Mouse (Mus musculus) layer of hippocampus, adult 2 months (tissue): ENCODE results near the gene Pspc1. TPM values are rescaled to one million over a fixed set of nuclear protein-coding genes. Genes with fewer than 3 reads are reported as not detected.
"Not testable (repeated sequence)": the region's sequence is repeated elsewhere in the genome, so short reads cannot be mapped to it uniquely, and the experiment has no call there.

Experiments
- DNase-seq, 2 experiments: peaks; one replicate each; pipeline ENCODE4 v3.0.0; 2022; ENCODE audit warnings: low spot score in 2 of 2
- H3K27ac ChIP-seq: fragments of 200-600 bp; 2 replicates; pipeline ENCODE4 v1.8.1; 2022
- H3K4me3 ChIP-seq: fragments of 200-600 bp; 2 replicates; pipeline ENCODE4 v1.8.1; 2022; ENCODE audit warnings: mild to moderate bottlenecking
- CTCF ChIP-seq: fragments of 200-600 bp; conservative IDR thresholded peaks from 2 replicates; pipeline ENCODE4 v1.8.1; 2022; ENCODE audit warnings: antibody characterized with exemption, mild to moderate bottlenecking, moderate library complexity
- long read RNA-seq, 2 experiments: library from polyadenylated mRNA; stranded (forward); transcript quantifications; one replicate each; pipeline ENCODE4 v2.0.0; 2021; ENCODE audit warnings: borderline mapping rate in 2 of 2
- total RNA-seq, 2 experiments: library from RNA; stranded (reverse); gene quantifications; 2 replicates each; pipeline ENCODE4 v1.2.3; 2021

The Pspc1 gene
- 10 to 100 TPM; 59.5 to 70.8 TPM for total RNA-seq
- long read RNA-seq, experiment 1, full-length matches to known transcripts: 8 of 14 reads
- long read RNA-seq, experiment 1, partial matches to known transcripts: 1 of 14 reads
- long read RNA-seq, experiment 1, other reads (novel, unspliced or antisense): 5 of 14 reads
- long read RNA-seq, experiment 2, full-length matches to known transcripts: 15 of 25 reads
- long read RNA-seq, experiment 2, partial matches to known transcripts: 2 of 25 reads
- long read RNA-seq, experiment 2, other reads (novel, unspliced or antisense): 8 of 25 reads

GRCm38 (mm10) chr14:56778200-56778932 lies at the start of gene Pspc1:
Gene Pspc1, minus strand, starts transcription at chr14:56778316.
- no peak for TF ChIP-seq CTCF
- Histone ChIP-seq H3K4me3 (peak within 1 kb of the TSS; percentile 93), H3K27ac (peak within 1 kb of the TSS; percentile 95)
- peak; percentile 96 to 97 for DNase-seq

- DNase-seq: no peak
- Histone ChIP-seq H3K27ac (no peak overlapping the region), H3K4me3 (no peak overlapping the region)
- peak; percentile 62 for TF ChIP-seq CTCF
Measured at GRCm38 (mm10) chr14:56824562-56824961, 46.4 kb upstream of the Pspc1 start.

GRCm38 (mm10) chr14:56817616-56818015 lies 39.5 kb upstream of the Pspc1 start:
- no peak overlapping the region for H3K27ac ChIP-seq
- DNase-seq: no peak
- no peak for TF ChIP-seq CTCF
- H3K4me3 ChIP-seq: no peak overlapping the region

DNA sequence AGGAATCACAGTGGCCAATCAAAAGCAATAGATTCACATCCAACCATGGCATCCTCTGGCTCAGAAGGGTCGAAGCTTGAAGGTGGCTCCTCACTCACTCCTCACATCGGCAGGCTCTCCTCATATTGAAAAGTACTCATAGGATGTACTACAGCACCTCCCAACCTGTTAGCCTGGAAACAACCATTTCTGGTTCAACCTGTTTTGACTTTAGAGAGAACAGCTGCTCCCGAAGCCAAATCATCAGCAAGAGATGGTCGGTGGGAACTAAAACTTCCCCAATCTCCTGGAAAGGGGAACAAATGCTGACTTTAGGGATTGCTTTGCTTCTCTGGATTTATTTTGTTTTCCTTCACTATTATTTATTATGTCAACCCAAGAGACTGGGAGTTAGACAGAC lies 39.0 kb upstream of the Pspc1 start:
- H3K27ac ChIP-seq: no peak overlapping the region
- H3K4me3 ChIP-seq: no peak overlapping the region
- DNase-seq: no peak
- TF ChIP-seq CTCF: no peak

- DNase-seq: no peak
- no peak overlapping the region for H3K4me3 ChIP-seq
- TF ChIP-seq CTCF: no peak
- no peak overlapping the region for H3K27ac ChIP-seq
Measured at GRCm38 (mm10) chr14:56816541-56816940, 38.4 kb upstream of the Pspc1 start.

DNA sequence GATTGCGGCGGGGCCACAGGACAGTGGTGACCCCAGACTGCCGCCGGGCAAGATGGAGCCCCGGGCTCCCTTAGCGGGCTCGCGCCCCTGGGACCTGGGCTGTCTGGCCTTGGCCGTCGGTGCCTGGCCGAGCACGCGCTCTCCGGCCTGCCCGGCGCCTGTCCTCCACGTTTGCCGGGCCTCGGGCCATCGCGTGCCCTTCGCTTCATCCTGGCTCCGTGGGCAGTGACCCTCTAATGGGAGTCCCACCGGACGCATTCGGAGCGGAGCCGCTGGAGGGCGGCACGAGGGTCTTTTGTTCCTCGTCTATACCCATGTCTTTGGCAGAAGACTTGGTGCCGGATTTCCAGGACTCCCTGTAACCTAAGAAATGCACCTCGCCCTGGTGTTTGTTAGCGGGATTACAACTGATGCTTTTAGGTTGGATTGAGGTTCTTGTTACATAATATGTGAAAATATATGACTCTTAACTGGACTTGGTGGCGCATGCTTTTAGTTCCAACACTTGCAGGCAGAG lies 34.5 kb upstream of the Pspc1 start:
- Histone ChIP-seq H3K27ac (peak overlapping the region; percentile 95), H3K4me3 (peak overlapping the region; percentile 63)
- TF ChIP-seq CTCF: peak; percentile 79
- peak; percentile 56 to 70 for DNase-seq

- DNase-seq: peak; percentile 83 to 92
- Histone ChIP-seq H3K4me3 (peak within 1 kb of the TSS; percentile 76), H3K27ac (peak within 1 kb of the TSS; percentile 95)
Measured at GRCm38 (mm10) chr14:56811701-56812339, 33.7 kb upstream of the Pspc1 start, which contains the start of gene Zmym5. Gene Zmym5, minus strand, starts transcription at chr14:56811716.

GRCm38 (mm10) chr14:56810781-56811690 lies 32.9 kb upstream of the Pspc1 start:
- Histone ChIP-seq H3K27ac (peak overlapping the region; percentile 90), H3K4me3 (peak overlapping the region; percentile 76)
- not testable (repeated sequence) for DNase-seq

GRCm38 (mm10) chr14:56793243-56793642 lies 15.1 kb upstream of the Pspc1 start:
- H3K4me3 ChIP-seq: no peak overlapping the region
- peak; percentile 69 for TF ChIP-seq CTCF
- peak in 1 of 2 experiments; percentile 36 for DNase-seq
- no peak overlapping the region for H3K27ac ChIP-seq

- DNase-seq: no peak
- TF ChIP-seq CTCF: no peak
- Histone ChIP-seq H3K4me3 (no peak overlapping the region), H3K27ac (no peak overlapping the region)
Measured at GRCm38 (mm10) chr14:56784575-56784974, 6.5 kb upstream of the Pspc1 start.

- Histone ChIP-seq H3K4me3 (peak overlapping the region; percentile 93), H3K27ac (peak overlapping the region; percentile 95)
- DNase-seq: no peak
- no peak for TF ChIP-seq CTCF
Measured at GRCm38 (mm10) chr14:56778933-56779300, 801 bp upstream of the Pspc1 start.
